Mouse (Mus musculus): ENCODE measurements around the gene Zmiz1.

The Zmiz1 gene

DNA sequence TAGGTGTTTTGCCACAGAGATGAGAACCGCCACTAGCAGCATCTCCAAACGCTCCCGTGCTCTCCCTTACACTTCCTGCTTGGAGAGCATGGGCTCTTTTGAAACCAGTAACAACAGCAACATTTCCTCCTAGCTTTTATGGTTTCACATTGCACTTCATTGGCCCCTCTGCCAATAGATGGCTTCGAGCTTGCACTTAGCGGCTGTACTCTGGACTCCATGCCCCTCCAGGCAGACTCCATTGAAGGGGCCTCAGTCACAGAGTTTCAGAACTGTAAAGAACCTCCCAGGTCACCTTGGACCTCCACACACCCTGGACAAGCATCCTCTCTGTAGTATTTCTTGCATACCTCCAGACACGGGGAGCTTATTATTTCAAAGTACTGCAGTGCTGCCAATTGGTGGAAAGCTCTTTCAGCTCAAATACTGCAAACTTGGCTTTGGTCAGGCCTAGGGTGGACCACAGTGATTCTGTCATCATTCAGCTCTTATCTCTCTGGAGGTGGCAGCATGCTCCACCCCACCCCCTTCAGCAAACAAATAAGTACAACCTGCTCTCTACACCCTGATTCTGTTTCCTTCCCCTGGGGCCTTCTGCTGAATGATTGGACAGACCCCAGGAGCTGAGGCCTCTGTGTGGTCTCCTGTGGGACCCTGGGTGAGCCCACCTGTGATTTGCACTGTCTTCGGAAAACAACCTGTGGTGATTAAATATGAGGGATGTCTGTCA is 227.4 kb downstream of the Zmiz1 start:
- DNase-seq (ENCODE audit: low read depth, low spot score): no peak

DNA sequence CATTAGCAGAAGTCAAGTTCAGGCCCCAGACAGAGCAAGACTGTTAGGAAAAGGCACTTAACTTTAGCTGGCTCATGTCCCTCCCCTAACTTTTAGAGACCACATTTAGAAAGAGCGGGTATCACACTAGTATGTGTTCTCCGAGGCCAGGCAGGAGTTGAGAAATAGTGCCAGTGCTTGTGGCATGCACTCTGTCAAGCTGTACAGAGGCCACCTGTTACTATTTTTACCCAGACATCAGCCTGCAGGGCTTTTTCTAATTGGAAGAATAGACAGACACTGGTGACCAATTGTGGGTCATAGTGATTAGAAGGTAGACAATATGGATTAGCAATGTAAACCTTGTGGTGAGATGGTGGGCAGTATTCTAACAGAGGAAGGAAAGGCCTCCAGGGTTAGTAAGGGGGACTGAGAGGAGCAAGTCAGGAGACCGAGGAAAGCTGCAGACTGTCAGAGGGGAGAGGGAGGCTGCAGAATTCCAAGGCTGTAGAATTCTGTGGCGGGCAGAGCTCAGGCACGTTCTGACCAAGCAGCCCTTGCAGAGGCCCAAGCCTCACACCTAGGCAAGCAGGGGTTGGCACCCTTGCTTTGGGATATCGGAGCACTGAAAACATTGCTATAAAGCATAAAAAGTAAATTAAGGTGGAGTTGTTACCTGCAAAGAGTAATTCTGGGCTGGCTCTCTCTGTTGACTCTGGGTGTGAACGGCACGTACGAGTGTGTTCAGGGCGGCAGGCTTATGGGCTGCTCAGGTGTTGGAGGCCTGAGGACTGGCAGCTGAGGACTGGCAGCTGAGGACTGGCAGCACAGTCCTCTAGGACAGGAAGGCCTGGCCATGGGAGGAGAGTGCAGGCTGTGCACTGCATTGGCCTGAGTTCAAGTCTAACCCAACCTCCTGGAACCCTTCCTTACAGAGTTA is 228.3 kb downstream of the Zmiz1 start:
- no peak for DNase-seq (ENCODE audit: low read depth, low spot score)

DNA sequence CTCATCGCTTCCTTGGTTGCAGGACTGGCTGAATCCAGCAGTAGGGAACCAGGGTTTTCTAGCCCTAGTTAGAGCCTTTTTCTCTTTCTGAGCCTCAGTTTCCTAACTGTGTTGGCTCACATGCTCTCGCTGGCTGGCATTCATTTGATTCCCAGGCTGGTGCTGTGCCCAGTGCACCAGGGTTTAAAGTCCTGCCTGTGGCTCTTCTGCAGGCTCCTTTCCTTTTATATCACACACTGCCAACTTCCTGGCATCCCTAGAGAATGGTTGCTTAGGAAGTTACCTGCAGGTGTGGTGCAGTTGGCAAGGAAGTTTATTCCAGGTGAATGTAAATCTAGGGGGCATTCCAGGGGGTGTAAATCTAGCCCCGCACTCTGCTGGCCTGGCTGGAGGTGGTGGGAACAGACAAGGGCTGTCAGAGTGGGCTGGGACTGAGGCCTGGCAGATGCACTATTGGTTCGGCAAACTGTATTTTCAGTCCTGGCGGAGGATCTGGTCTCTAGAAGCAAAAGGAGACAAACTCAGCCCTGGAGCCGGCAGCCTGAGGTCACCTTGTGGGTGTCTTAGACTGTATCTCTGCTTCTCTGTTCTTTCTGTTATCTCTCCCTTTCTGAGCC is 234.4 kb downstream of the Zmiz1 start:
- no peak for DNase-seq (ENCODE audit: low read depth, low spot score)

DNA sequence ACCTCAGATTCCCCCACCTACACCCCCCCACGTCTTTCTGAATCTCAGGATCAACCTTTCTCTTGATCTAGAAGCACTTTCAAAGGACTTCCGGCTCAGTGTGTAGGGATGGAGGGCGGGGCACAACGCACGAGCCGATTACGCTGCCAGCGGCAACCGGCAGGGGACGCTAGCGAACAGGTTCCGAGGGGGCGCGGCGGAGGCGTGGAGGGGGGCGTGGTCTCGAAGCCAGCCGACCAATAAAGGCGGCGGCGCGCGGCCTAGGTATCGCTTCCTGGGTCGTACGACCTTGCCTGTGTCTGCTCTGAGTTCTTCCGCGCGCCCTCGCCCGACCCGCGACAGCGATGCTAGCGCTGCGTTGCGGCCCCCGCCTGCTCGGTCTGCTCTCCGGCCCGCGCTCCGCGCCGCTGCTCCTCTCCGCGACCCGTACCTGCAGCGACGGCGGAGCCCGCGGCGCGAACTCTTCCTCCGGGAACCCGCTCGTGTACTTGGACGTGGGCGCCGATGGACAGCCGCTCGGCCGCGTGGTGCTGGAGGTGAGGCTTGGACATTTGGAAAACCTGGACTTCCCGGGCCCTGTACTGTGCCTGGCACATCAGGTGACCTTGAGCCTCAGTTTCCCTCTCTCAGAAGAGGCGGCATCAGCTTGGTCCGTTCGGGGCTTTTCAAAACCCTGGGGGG is 235.0 kb downstream of the Zmiz1 start, which contains the start of gene Ppif:
Gene Ppif (plus strand): TSS at position 267 of the 681 bp plus-strand sequence.
- peak; percentile 83 for DNase-seq (ENCODE audit: low read depth, low spot score)

DNA sequence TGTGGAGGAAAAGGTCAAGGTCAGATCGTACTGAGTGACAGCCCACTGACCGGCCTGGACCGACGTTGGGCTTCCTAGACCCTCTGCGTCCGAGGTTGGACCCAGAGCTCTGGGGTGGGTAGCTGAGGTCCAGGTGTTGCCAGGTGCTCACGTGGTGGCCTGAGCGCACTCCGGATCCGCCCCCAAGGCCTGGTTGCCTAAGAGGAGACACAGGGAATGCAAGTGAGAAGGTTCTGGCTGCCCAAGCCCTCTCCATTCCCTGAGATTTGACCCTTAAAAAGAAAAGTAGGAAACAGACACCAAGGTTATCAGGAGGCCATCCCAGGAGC is 235.5 kb downstream of the Zmiz1 start:
- DNase-seq (ENCODE audit: low read depth, low spot score): no peak

DNA sequence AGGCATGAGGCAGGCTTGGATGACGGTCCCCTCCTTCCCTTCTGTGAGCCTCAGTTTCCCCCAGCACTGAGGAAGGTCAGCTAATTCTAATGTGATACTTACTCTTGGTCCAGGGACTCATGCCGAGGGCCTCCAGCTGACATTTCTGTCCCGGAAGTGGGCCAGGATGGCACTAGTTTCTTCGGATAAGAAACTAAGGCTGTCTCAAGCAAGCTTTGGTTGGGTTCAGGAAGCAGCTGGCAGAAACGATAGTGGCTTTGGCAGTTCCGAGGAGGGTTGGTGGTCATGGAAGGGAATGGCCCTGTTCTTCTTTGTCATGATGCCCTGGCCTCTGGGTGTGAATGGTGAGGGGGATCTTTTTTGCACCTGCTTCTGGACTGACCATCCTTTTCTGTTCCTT is 236.1 kb downstream of the Zmiz1 start:
- no peak for DNase-seq (ENCODE audit: low read depth, low spot score)

DNA sequence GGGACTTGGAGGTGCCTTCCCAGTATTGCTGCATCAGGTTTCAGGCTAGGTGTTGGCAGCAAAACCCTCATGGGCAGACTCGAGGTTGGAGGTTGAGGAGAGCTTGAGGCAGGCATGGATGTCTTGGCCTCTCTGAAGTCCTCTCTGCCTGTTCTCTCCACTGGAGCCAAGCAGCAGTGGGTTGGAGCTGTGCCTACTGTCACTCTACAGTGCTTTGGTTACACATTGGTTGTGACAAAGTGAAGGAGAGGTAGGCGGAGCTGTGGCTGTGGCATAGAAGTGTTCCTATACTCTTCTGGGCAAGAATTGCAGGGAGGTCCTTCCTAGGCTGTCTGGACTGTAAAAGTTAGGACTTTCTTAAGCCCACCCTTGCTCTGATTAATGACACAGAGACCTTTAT is 237.4 kb downstream of the Zmiz1 start:
- DNase-seq (ENCODE audit: low read depth, low spot score): no peak

DNA sequence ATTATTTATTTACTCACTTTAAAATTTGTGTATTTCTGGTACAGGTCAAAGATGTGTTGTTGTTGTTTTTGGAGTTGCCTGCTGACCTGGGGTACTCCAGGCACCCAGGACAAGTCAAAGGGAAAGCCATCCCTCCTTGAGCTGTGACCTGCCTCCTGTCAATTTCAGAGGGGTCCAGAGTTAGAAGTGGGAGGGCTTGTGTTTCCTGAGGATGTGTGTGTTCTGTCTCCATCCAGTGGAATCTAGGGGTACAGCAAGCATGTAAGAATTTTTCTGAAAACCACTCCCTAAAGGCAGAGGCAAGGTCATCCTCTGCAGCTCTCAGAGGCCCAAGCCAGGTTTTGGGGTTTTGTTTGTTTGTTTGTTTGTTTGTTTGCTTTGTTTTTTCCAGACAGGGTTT is 243.0 kb downstream of the Zmiz1 start:
- DNase-seq (ENCODE audit: low read depth, low spot score): peak; percentile 22

DNA sequence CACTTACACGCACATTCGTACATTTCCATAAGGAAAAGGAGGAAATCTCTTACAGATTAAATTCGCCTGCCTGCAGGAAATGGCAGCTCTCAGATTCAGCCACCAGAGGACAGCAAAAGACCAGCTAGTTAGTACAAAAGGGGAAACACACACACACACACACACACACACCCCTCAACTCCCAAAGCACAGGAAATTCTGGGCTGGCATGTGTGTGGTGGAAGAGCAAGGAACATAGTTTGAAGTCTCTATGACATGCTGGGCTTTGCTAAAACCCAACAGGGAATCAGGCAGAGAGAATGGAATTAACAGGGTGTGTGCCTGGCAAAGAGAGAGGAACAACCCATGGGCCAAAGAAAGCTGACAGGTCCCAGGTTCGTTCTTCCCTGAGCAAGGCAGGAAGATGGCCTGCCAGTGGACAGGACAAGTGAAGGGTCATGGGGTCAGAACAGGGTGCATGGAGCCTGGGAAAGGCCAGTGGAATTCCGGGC is 248.8 kb downstream of the Zmiz1 start:
- peak; percentile 67 for DNase-seq (ENCODE audit: low read depth, low spot score)

DNA sequence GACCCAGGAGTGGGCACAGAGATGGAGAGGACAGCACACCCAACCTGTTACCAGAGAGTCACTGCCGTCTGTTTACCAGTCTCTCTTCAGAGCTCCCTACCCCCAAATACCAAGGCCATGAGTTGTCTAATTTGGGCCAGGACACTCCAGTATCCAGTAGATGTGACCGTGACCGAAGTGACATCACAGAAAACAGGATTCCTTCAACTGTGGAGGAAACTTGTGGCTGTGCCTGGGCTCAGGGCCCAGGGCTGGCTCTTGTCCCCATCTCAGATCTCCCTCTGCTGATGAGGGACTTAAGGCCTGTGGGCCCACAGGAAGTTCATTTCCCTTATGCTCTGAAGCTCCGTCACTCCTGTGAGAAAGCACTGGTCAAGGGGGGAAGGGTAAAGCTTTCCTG is 249.5 kb downstream of the Zmiz1 start:
- no peak for DNase-seq (ENCODE audit: low read depth, low spot score)

DNA sequence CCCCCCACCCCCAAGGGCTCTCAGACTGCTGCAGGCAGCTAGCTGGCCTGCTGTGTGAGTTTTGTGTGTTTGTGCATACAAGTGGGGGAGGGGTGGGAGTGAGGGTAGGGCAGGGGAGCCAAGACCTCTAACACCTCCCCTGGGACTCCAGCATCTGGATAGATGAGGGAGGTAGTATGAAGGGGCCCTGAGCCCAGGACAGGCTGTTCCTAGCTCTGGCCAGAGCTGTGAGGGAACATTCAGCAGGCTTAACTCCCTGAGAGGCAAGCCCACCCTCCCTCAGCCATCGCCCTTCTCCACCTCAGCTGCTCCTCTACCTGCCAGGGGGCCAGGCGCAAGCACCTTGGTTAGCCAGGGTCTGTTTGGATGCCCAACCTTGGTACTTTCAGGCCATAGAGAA is 249.9 kb downstream of the Zmiz1 start:
- DNase-seq (ENCODE audit: low read depth, low spot score): no peak

DNA sequence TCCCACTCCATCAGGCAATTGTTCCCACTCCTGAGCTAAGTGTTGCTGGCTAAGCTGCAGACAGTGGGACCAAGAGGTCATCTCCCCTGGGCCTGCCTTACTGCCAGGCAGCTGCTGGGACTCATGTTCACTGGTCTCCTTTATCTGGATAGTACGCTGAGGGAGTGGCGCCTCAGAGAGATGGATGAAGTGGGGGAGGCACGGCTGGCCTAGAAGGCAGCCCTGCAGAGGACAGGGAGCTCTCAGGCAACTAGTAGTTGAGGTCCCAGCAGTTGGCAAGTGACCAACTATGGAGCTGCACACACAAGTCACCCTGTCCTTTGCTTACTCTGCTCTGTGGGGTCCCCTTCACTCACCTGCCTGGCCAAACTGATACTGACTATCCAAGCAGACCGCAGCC is 251.1 kb downstream of the Zmiz1 start:
- DNase-seq (ENCODE audit: low read depth, low spot score): no peak

DNA sequence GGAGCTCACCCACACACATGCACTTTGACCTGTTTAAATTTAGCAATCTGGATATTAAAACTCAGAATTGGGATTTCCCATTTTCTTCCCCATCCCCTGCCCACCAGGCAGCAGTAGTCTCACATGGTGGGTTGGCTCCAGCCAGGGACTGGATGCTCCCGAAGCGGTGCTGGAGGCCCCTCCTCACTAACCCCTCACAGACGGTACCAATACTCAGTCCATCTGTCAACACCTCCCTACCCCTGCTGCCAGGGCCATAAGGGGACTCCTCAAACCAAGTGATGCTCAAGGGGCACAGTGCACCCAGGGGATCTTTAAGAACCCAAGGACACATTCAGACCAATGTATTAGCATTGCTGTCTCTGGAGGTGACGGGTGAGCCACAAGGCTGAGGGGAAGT is 251.7 kb downstream of the Zmiz1 start:
- DNase-seq (ENCODE audit: low read depth, low spot score): no peak

DNA sequence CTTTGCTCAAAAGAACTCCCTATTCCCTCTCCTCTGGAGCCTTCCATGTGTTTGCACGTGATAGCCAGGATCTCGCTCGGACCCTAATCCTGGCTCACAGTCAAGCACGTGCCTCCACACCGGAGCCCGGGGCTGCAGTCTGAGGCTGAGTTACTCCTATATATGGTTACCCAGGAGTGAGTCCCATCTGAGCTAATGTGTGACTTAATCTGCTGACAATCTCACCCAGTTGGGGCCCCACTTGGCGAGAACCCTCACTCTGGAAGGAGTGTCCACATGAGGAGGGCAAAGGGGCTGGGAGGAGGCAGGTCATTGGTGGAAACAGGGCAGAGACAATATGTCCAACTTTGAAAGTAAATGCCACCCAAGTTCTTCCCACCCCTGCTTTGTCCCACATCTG is 252.2 kb downstream of the Zmiz1 start:
- DNase-seq (ENCODE audit: low read depth, low spot score): no peak

DNA sequence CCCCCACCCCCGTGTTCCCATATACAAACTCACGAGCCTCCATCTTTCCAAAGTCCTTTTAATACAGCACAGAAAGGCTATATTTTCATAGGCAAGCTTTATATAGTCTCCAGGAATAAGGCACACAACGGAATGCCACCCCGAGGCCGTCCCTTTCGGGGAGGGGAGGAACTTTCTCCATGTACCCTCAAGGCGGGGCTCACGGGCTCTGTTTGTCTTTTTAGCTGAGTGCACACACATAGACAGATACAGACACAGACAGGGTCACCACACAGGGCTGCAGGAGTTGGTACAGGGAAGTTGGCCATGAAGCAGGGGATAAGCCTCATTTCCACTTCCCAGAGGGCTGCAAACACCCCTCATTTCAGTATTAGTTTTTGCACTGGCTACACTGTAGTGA is 252.6 kb downstream of the Zmiz1 start:
- DNase-seq (ENCODE audit: low read depth, low spot score): no peak

DNA sequence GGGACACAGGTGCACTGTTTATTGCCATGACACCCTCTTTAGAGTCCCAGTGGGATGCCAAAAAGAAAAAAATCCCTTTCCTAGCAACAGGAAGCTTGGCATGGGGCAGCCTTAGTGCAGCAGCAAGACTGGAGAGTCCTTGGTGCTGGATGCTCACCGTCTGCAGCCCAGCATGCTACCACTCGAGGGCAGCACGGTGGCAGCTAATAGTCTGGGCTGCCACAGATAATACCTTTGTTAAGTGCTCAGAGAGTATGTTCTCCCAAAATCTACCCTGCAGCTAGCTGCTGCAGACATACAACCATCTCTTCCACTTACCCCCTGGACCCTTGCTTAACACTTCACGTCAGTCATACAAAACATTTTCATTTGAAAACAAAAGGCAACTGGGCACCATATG is 254.5 kb downstream of the Zmiz1 start:
- DNase-seq (ENCODE audit: low read depth, low spot score): peak; percentile 15

Measured in telencephalon, adult 2 months (tissue).